Comparison of ENCODE assay signal across 7 mouse cellular contexts in the genomic region with DNA sequence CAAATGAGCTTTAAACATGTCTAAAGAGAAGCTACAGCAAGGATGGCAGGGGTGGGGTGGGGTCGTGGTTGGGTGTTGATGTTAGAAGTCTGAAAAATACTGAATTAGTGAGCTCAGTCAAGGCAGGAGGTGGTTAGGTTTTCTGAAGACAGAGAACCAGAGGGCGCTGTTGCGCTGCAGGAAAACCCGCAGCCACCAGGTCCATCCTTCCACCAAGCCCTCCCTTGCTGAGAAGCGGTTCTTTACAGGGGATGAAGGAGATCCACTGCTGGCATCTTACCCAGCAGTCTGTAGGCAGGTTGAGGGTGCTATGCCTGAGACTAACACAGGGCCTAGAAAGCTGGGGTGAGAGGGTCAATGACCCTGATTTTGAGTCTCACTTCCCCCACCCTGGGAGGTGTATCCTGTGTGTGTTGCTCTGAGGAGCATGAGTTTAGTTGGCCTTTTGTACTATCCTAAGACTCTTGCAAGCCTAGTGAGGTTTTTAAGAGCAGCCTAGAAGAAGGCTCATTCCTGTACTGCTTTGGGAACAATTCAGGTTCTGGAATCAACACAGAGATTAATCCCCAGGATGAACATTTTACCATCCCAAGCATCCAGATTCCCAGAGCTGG. TPM values are rescaled to one million over a fixed set of nuclear protein-coding genes. Genes with fewer than 3 reads are reported as not detected.
DNase-seq lines count a peak whose midpoint lies in the region.

No protein-coding gene starts in this region.

- intact Hi-C loops in gastrocnemius, postnatal 14 days (cut with DNase I; ENCODE audit: low total_unique reads), result loop anchor here (1.0 to 5.0 kb wide), 3 partner anchors 52 to 253 kb away; no protein-coding TSS in a partner anchor

- DNase-seq in CD8-positive naive resting alpha-beta T cell, adult 2 months (ENCODE audit: low read depth in 2 of 2, low spot score in 2 of 2), result peak; percentile 13 to 30
- peak; percentile 90 for DNase-seq in NIH3T3 (ENCODE audit: low read depth)
- peak; percentile 84 to 90 for DNase-seq in cerebellum, postnatal 25 days
- peak; percentile 65 for DNase-seq in gastrocnemius, postnatal 14 days
- peak; percentile 40 to 78 for DNase-seq in layer of hippocampus, adult 18-20 months (ENCODE audit: low spot score in 2 of 2)
- peak; percentile 72 for DNase-seq in lung, postnatal 14 days
- peak; percentile 79 for DNase-seq in right cerebral cortex, postnatal 14 days

RNA-seq across cellular contexts. Expression of a gene that starts 22.1 kb away (rescaled TPM):
- total RNA-seq in gastrocnemius, postnatal 14 days (2021), result 1 to 10 TPM; 1.3 to 1.7 TPM
- 1 to 10 TPM; 1.0 to 1.3 TPM for total RNA-seq in layer of hippocampus, adult 18-20 months (2021)

RNA-seq across cellular contexts. Expression of a gene that starts 25.6 kb away (rescaled TPM):
- 1 to 10 TPM in 1 of 2 experiments, under 1 TPM in 1; 0.89 to 1.4 TPM for total RNA-seq in gastrocnemius, postnatal 14 days (2021)
- total RNA-seq in layer of hippocampus, adult 18-20 months (2021), result 1 to 10 TPM; 6.1 to 6.7 TPM

Comparison
In these comparisons a context has a peak if more than half of its experiments do, and no peak if none do; other contexts are left out.
1. Peak in every context shown above with its lines: DNase-seq.
2. DNase-seq: peak in every context shown above with its lines; median percentile 90 in NIH3T3; 87 in cerebellum, postnatal 25 days; 79 in right cerebral cortex, postnatal 14 days; 72 in lung, postnatal 14 days; 65 in gastrocnemius, postnatal 14 days; 59 in layer of hippocampus, adult 18-20 months; 22 in CD8-positive naive resting alpha-beta T cell, adult 2 months.